Mouse (Mus musculus) forebrain, embryonic 15.5 days (tissue): ENCODE measurements around the gene Cntnap5c. TPM values are rescaled to one million over a fixed set of nuclear protein-coding genes. Genes with fewer than 3 reads are reported as not detected.

Experiments used
- ATAC-seq: fragments of 200-750 bp; cut with Nextera tagmentation; replicated peaks from 2 replicates; pipeline ENCODE4 v1.8.0; 2017; ENCODE audit warnings: mild to moderate bottlenecking, moderate TSS enrichment, moderate library complexity
- H3K27ac ChIP-seq: fragments of 300-500 bp; sonication (generic); replicated peaks from 2 replicates; pipeline ENCODE4 v1.5.1; 2015; ENCODE audit warnings: mild to moderate bottlenecking, inconsistent platforms
- H3K27me3 ChIP-seq: fragments of 300-500 bp; sonication (generic); 2 replicates; pipeline ENCODE4 v1.6.1; 2015; ENCODE audit warnings: inconsistent platforms
- H3K36me3 ChIP-seq: fragments of 300-500 bp; sonication (generic); 2 replicates; pipeline ENCODE4 v1.6.1; 2015; ENCODE audit warnings: mild to moderate bottlenecking, inconsistent platforms
- H3K4me1 ChIP-seq: fragments of 300-500 bp; sonication (generic); 2 replicates; pipeline ENCODE4 v1.6.1; 2015; ENCODE audit warnings: inconsistent platforms
- H3K4me2 ChIP-seq: fragments of 300-500 bp; sonication (generic); replicated peaks from 2 replicates; pipeline ENCODE4 v1.6.1; 2015; ENCODE audit warnings: mild to moderate bottlenecking, inconsistent platforms
- H3K4me3 ChIP-seq: fragments of 300-500 bp; sonication (generic); 2 replicates; pipeline ENCODE4 v1.5.1; 2015; ENCODE audit warnings: mild to moderate bottlenecking, inconsistent platforms
- H3K9ac ChIP-seq: fragments of 300-500 bp; sonication (generic); replicated peaks from 2 replicates; pipeline ENCODE4 v1.6.1; 2015; ENCODE audit warnings: mild to moderate bottlenecking, inconsistent platforms
- H3K9me3 ChIP-seq: fragments of 300-500 bp; sonication (generic); 2 replicates; pipeline ENCODE4 v1.6.1; 2016; ENCODE audit warnings: inconsistent platforms
- WGBS: fragments of 180-500 bp; shearing (Covaris S2); methylation state at CpG from one replicate; pipeline ENCODE4 v1.1.7; 2015; ENCODE audit warnings: mixed read lengths; 5-methylcytosine and 5-hydroxymethylcytosine counted together
- polyA plus RNA-seq: library from polyadenylated mRNA; unstranded; fragments of >200 nt; fragmentation: Nextera tagmentation; extraction: Ambion mirVana; gene quantifications from 2 replicates; pipeline ENCODE4 v1.2.1, GENCODE M21; 2015

Gene Cntnap5c
- polyA plus RNA-seq, 1 experiment from 2014 or later = 3.0 TPM

- Histone ChIP-seq H3K4me2 (no peak overlapping the region), H3K4me3 (no peak overlapping the region), H3K4me1 (no peaks in the 10 kb centered on the region), H3K9ac (no peak overlapping the region), H3K27me3 (no peaks in the 10 kb centered on the region), H3K36me3 (no peaks in the 10 kb centered on the region), H3K9me3 (no peaks in the 10 kb centered on the region), H3K27ac (no peak overlapping the region)
- WGBS = 85% methylated on average over 7 of the region's 7 CpGs
- no peak for ATAC-seq
Observed at GRCm38 (mm10) chr17:58069912-58070311, 300.5 kb downstream of the Cntnap5c start.

- Histone ChIP-seq H3K27me3 (no peaks in the 10 kb centered on the region), H3K36me3 (no peaks in the 10 kb centered on the region), H3K4me3 (no peak overlapping the region), H3K4me1 (no peaks in the 10 kb centered on the region), H3K9me3 (no peaks in the 10 kb centered on the region), H3K4me2 (no peak overlapping the region), H3K9ac (no peak overlapping the region), H3K27ac (no peak overlapping the region)
- no peak for ATAC-seq
- WGBS = 88% methylated on average over 1 of the region's 1 CpGs
Observed at GRCm38 (mm10) chr17:58082676-58083075, 313.3 kb downstream of the Cntnap5c start.

DNA sequence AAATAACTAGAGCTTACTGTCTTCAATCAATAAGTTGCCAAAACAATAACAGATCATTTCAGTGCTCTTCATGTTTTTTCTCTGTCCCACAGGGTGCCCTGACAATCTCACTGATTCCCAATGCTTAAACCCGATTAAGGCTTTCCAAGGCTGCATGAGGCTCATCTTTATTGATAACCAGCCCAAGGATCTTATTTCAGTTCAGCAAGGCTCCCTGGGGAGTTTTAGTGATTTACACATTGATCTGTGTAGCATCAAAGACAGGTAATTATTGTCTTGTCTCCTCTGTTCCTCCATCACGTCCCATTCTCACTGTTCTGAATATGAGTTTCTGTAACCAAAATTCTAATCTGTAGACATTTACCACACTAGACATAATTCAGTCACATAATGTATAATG is 335.1 kb downstream of the Cntnap5c start:
- Histone ChIP-seq H3K9me3 (no peaks in the 10 kb centered on the region), H3K27me3 (no peaks in the 10 kb centered on the region), H3K4me3 (no peak overlapping the region), H3K9ac (no peak overlapping the region), H3K4me1 (no peaks in the 10 kb centered on the region), H3K4me2 (no peak overlapping the region), H3K27ac (no peak overlapping the region), H3K36me3 (no peaks in the 10 kb centered on the region)
- ATAC-seq = no peak
- 62% methylated on average over 2 of the region's 2 CpGs for WGBS

GRCm38 (mm10) chr17:58107901-58108300 is 338.5 kb downstream of the Cntnap5c start:
- Histone ChIP-seq H3K27me3 (no peaks in the 10 kb centered on the region), H3K9me3 (no peaks in the 10 kb centered on the region), H3K4me2 (no peak overlapping the region), H3K4me3 (no peak overlapping the region), H3K27ac (no peak overlapping the region), H3K4me1 (no peaks in the 10 kb centered on the region), H3K36me3 (no peaks in the 10 kb centered on the region), H3K9ac (no peak overlapping the region)
- no peak for ATAC-seq
- 82% methylated on average over 3 of the region's 3 CpGs for WGBS

GRCm38 (mm10) chr17:58108335-58108734 is 339.0 kb downstream of the Cntnap5c start:
- ATAC-seq = no peak
- no peaks in the 10 kb centered on the region for H3K4me1 ChIP-seq
- no peaks in the 10 kb centered on the region for H3K27me3 ChIP-seq
- H3K36me3 ChIP-seq = no peaks in the 10 kb centered on the region
- no peak overlapping the region for H3K4me2 ChIP-seq
- no peaks in the 10 kb centered on the region for H3K9me3 ChIP-seq
- H3K9ac ChIP-seq = no peak overlapping the region
- no peak overlapping the region for H3K27ac ChIP-seq
- no peak overlapping the region for H3K4me3 ChIP-seq
- 74% methylated on average over 1 of the region's 1 CpGs for WGBS

DNA sequence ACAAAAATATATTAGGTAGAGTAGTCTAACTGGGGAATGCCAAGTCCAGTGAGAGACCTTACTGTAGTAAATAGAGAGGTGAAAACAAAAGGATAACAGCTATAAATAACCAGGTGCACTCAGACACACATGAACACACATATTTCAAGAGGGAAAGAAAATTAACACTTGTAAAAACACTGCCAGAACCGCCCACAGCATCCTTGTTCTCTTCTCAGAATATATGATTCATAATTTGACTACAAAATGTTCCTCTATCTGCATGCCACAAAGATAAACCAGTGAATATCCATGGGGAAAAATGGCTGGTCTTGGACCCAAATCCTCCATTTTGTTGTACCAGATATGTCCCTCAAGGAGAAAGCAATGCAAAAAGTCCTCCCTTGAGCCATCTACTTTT is 417.8 kb downstream of the Cntnap5c start:
- no peaks in the 10 kb centered on the region for H3K36me3 ChIP-seq
- no peak overlapping the region for H3K27ac ChIP-seq
- no peaks in the 10 kb centered on the region for H3K9me3 ChIP-seq
- no peak overlapping the region for H3K9ac ChIP-seq
- no peaks in the 10 kb centered on the region for H3K4me1 ChIP-seq
- ATAC-seq = no peak
- no peak overlapping the region for H3K4me3 ChIP-seq
- no peaks in the 10 kb centered on the region for H3K27me3 ChIP-seq
- H3K4me2 ChIP-seq = no peak overlapping the region
- 90% methylated on average over 1 of the region's 1 CpGs for WGBS

GRCm38 (mm10) chr17:58201148-58201547 is 431.8 kb downstream of the Cntnap5c start:
- 87% methylated on average over 2 of the region's 2 CpGs for WGBS
- H3K9ac ChIP-seq = no peak overlapping the region
- no peaks in the 10 kb centered on the region for H3K4me1 ChIP-seq
- no peak overlapping the region for H3K4me2 ChIP-seq
- no peak overlapping the region for H3K4me3 ChIP-seq
- no peaks in the 10 kb centered on the region for H3K36me3 ChIP-seq
- H3K27ac ChIP-seq = no peak overlapping the region
- no peaks in the 10 kb centered on the region for H3K27me3 ChIP-seq
- ATAC-seq = no peak
- H3K9me3 ChIP-seq = no peaks in the 10 kb centered on the region

GRCm38 (mm10) chr17:58268058-58268457 is 498.7 kb downstream of the Cntnap5c start:
- no peaks in the 10 kb centered on the region for H3K36me3 ChIP-seq
- no peaks in the 10 kb centered on the region for H3K27me3 ChIP-seq
- H3K4me3 ChIP-seq = no peak overlapping the region
- no peaks in the 10 kb centered on the region for H3K4me1 ChIP-seq
- H3K9me3 ChIP-seq = no peaks in the 10 kb centered on the region
- H3K9ac ChIP-seq = no peak overlapping the region
- no peak overlapping the region for H3K4me2 ChIP-seq
- WGBS = 82% methylated on average over 2 of the region's 2 CpGs
- no peak overlapping the region for H3K27ac ChIP-seq
- no peak for ATAC-seq

- ATAC-seq = no peak
- no peak overlapping the region for H3K4me3 ChIP-seq
- H3K27me3 ChIP-seq = no peaks in the 10 kb centered on the region
- WGBS = 89% methylated on average over 6 of the region's 6 CpGs
- no peaks in the 10 kb centered on the region for H3K4me1 ChIP-seq
- no peak overlapping the region for H3K9ac ChIP-seq
- H3K9me3 ChIP-seq = no peaks in the 10 kb centered on the region
- no peak overlapping the region for H3K4me2 ChIP-seq
- no peak overlapping the region for H3K27ac ChIP-seq
- H3K36me3 ChIP-seq = no peaks in the 10 kb centered on the region
Observed at GRCm38 (mm10) chr17:58351310-58351709, 581.9 kb downstream of the Cntnap5c start.

- Histone ChIP-seq H3K36me3 (no peaks in the 10 kb centered on the region), H3K27me3 (no peaks in the 10 kb centered on the region), H3K4me1 (no peaks in the 10 kb centered on the region), H3K9me3 (no peaks in the 10 kb centered on the region), H3K9ac (no peak overlapping the region), H3K27ac (no peak overlapping the region), H3K4me2 (no peak overlapping the region), H3K4me3 (no peak overlapping the region)
- WGBS = 23% methylated on average over 2 of the region's 2 CpGs
- ATAC-seq = no peak
Observed at GRCm38 (mm10) chr17:58356224-58356623, 586.9 kb downstream of the Cntnap5c start.

DNA sequence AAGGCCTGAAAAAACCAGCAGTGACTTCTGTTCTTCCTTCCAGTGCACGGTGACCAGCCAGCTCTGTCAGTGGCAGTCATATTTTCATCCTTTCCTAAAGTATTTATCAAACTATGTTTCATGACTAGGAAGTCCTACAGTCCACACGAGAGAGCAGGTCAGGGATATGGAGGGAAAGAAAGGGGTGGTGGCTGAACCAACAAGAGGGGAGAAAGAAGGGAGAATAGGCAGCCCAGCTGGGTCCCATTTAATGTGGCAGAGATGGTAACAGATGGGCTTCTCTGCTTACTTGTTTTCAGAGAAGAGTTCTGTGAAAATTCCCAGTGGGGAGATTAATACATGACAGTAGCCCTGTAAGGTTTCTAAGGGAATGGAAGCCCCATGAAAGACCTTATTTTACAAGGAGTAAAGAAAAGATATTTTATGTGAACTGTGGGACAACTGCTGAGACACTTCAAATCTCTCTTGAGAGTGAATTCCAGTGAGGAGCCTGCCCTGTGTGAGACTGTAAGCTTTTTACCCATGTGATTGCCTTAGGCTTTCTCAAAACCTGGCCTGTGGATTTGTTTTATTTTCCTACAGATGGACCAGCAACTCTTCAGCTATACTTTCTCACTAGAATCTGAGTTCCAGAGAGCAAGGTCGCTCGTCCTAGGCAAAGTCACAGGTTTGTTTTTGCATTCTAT is 594.4 kb downstream of the Cntnap5c start:
- no peaks in the 10 kb centered on the region for H3K36me3 ChIP-seq
- H3K27me3 ChIP-seq = no peaks in the 10 kb centered on the region
- H3K4me1 ChIP-seq = no peaks in the 10 kb centered on the region
- H3K9ac ChIP-seq = no peak overlapping the region
- ATAC-seq = no peak; the same call in 1 of the 2 replicates
- no peak overlapping the region for H3K4me2 ChIP-seq
- WGBS = 77% methylated on average over 4 of the region's 4 CpGs
- no peaks in the 10 kb centered on the region for H3K9me3 ChIP-seq
- no peak overlapping the region for H3K27ac ChIP-seq
- H3K4me3 ChIP-seq = no peak overlapping the region

GRCm38 (mm10) chr17:58370089-58370488 is 600.7 kb downstream of the Cntnap5c start:
- Histone ChIP-seq H3K4me1 (no peaks in the 10 kb centered on the region), H3K36me3 (no peaks in the 10 kb centered on the region), H3K4me3 (no peak overlapping the region), H3K9ac (no peak overlapping the region), H3K27me3 (no peaks in the 10 kb centered on the region), H3K9me3 (no peaks in the 10 kb centered on the region), H3K27ac (no peak overlapping the region), H3K4me2 (no peak overlapping the region)
- ATAC-seq = no peak

- Histone ChIP-seq H3K9me3 (no peaks in the 10 kb centered on the region), H3K4me2 (no peak overlapping the region), H3K27me3 (no peaks in the 10 kb centered on the region), H3K4me3 (no peak overlapping the region), H3K9ac (no peak overlapping the region), H3K36me3 (no peaks in the 10 kb centered on the region), H3K27ac (no peak overlapping the region), H3K4me1 (no peaks in the 10 kb centered on the region)
- ATAC-seq = no peak
Observed at GRCm38 (mm10) chr17:58407769-58408168, 638.4 kb downstream of the Cntnap5c start.
